Mouse (Mus musculus) cerebellum, adult 2 months (tissue): Measurements from ENCODE around the gene Pepd.

Source experiments
- CTCF ChIP-seq: fragments of 200-500 bp; IDR thresholded peaks from 2 replicates; pipeline ENCODE4 v1.5.1; 2011; ENCODE audit warnings: low read depth, mild to moderate bottlenecking, control low read depth, low read length, moderate library complexity, borderline replicate concordance; ENCODE audit not compliant: insufficient read depth
- POLR2A ChIP-seq: fragments of 200-500 bp; IDR thresholded peaks from 2 replicates; pipeline ENCODE4 v1.6.1; 2011; ENCODE audit warnings: low read length, control low read depth, borderline replicate concordance; ENCODE audit not compliant: insufficient read depth

DNA sequence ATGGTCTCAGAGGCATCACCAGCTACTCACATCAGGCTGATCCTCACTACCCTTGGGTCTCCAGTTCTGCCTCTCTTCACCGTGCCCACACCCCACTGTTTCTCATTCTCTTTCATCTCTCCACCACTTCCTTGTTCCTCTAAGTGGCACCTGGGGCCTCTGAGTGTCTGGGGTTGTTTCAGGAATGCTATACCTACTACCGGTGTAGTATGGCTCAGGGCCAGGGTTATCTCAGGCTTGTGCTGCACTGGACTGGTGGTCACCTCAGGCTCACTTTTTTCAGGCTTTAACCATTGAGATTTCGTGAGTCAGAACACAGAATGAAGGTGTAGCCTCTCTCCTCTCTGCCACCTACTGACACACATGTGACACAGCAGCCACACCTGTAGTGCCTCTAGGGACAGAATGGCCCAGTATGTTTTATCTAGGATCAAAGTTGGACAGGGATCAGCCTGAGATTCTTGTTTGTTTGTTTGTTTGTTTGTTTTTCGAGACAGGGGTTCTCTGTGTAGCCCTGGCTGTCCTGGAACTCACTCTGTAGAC lies 31.5 kb downstream of the Pepd start:
- TF ChIP-seq CTCF (no peak), POLR2A (no peak)
